Mouse (Mus musculus): ENCODE measurements around the gene Ubr4. TPM values are rescaled to one million over a fixed set of nuclear protein-coding genes. Genes with fewer than 3 reads are reported as not detected.
A peak's percentile ranks its signal among the peaks of the same experiment; 100 is the strongest.

Ubr4 gene
- total and polyA plus RNA-seq, 3 experiments = 90.0 to 123 (median 109) TPM

- no peak overlapping the region for H3K9ac ChIP-seq (ENCODE audit: low read depth, low read length)
- H3K36me3 ChIP-seq (ENCODE audit: control insufficient read depth, insufficient read depth, low read length) = no peaks in the 10 kb centered on the region
- no peak overlapping the region for H3K4me3 ChIP-seq
- DNase-seq = peak; percentile 78 to 80
- no peak overlapping the region for H3K27ac ChIP-seq
- WGBS = 28% methylated on average over 7 of the region's 7 CpGs
- TF ChIP-seq EP300 (IDR thresholded peaks at IDR 0.05; ENCODE audit: insufficient read depth, low read depth, low read length) (peak; percentile 92), CTCF (IDR thresholded peaks at IDR 0.05) (peak; percentile 94), POLR2A (IDR thresholded peaks at IDR 0.05; ENCODE audit: insufficient read depth, low read depth, low read length) (no peak)
- no peaks in the 10 kb centered on the region for H3K27me3 ChIP-seq (ENCODE audit: control insufficient read depth, insufficient read depth, low read length)
- H3K4me1 ChIP-seq (ENCODE audit: control insufficient read depth, insufficient read depth, low read length) = no peaks in the 10 kb centered on the region; the same call in 1 of the 2 replicates
- intact Hi-C loops (cut with DNase I) = loop anchor here (1.0 to 5.0 kb wide), 4 partner anchors 103 to 387 kb away; no protein-coding TSS in a partner anchor
- H3K79me2 ChIP-seq (replicated peaks; ENCODE audit: control insufficient read depth, insufficient read depth, low read length) = no peaks in the 10 kb centered on the region
Observed at GRCm38 (mm10) chr4:139470198-139470597, 117.8 kb downstream of the Ubr4 start.

- intact Hi-C loops (cut with DNase I) = no loop called here
- no peaks in the 10 kb centered on the region for H3K27me3 ChIP-seq (ENCODE audit: control insufficient read depth, insufficient read depth, low read length)
- TF ChIP-seq POLR2A (IDR thresholded peaks at IDR 0.05; ENCODE audit: insufficient read depth, low read depth, low read length) (no peak), EP300 (IDR thresholded peaks at IDR 0.05; ENCODE audit: insufficient read depth, low read depth, low read length) (no peak), CTCF (IDR thresholded peaks at IDR 0.05) (no peak)
Observed at GRCm38 (mm10) chr4:139476663-139477625, 124.5 kb downstream of the Ubr4 start.

GRCm38 (mm10) chr4:139477983-139478382 is 125.6 kb downstream of the Ubr4 start:
- H3K36me3 ChIP-seq (ENCODE audit: control insufficient read depth, insufficient read depth, low read length) = no peaks in the 10 kb centered on the region
- no peak overlapping the region for H3K9ac ChIP-seq (ENCODE audit: low read depth, low read length)
- 87% methylated on average over 2 of the region's 2 CpGs for WGBS
- DNase-seq = no peak
- H3K27me3 ChIP-seq (ENCODE audit: control insufficient read depth, insufficient read depth, low read length) = no peaks in the 10 kb centered on the region
- H3K4me1 ChIP-seq (ENCODE audit: control insufficient read depth, insufficient read depth, low read length) = peaks cover 3% of the 10 kb centered on the region; the same call in 1 of the 2 replicates
- TF ChIP-seq POLR2A (IDR thresholded peaks at IDR 0.05; ENCODE audit: insufficient read depth, low read depth, low read length) (no peak), EP300 (IDR thresholded peaks at IDR 0.05; ENCODE audit: insufficient read depth, low read depth, low read length) (no peak), CTCF (IDR thresholded peaks at IDR 0.05) (peak; percentile 47)
- no peak overlapping the region for H3K4me3 ChIP-seq
- H3K27ac ChIP-seq = no peak overlapping the region
- intact Hi-C loops (cut with DNase I) = no loop called here
- no peaks in the 10 kb centered on the region for H3K79me2 ChIP-seq (replicated peaks; ENCODE audit: control insufficient read depth, insufficient read depth, low read length)

More at GRCm38 (mm10) chr4:139476663-139477625, 124.5 kb downstream of the Ubr4 start:
- H3K4me3 ChIP-seq = no peak overlapping the region
- 86% methylated on average over 16 of the region's 16 CpGs for WGBS
- H3K79me2 ChIP-seq (replicated peaks; ENCODE audit: control insufficient read depth, insufficient read depth, low read length) = no peaks in the 10 kb centered on the region
- H3K9ac ChIP-seq (ENCODE audit: low read depth, low read length) = no peak overlapping the region
- no peaks in the 10 kb centered on the region for H3K36me3 ChIP-seq (ENCODE audit: control insufficient read depth, insufficient read depth, low read length)
- peaks cover 3% of the 10 kb centered on the region; the same call in 1 of the 2 replicates for H3K4me1 ChIP-seq (ENCODE audit: control insufficient read depth, insufficient read depth, low read length)
- DNase-seq = no peak
- no peak overlapping the region for H3K27ac ChIP-seq

GRCm38 (mm10) chr4:139479176-139479575 is 126.8 kb downstream of the Ubr4 start:
- no peaks in the 10 kb centered on the region for H3K36me3 ChIP-seq (ENCODE audit: control insufficient read depth, insufficient read depth, low read length)
- H3K79me2 ChIP-seq (replicated peaks; ENCODE audit: control insufficient read depth, insufficient read depth, low read length) = no peaks in the 10 kb centered on the region
- H3K4me3 ChIP-seq = no peak overlapping the region
- no peak overlapping the region for H3K27ac ChIP-seq
- H3K27me3 ChIP-seq (ENCODE audit: control insufficient read depth, insufficient read depth, low read length) = no peaks in the 10 kb centered on the region
- 86% methylated on average over 8 of the region's 8 CpGs for WGBS
- H3K4me1 ChIP-seq (ENCODE audit: control insufficient read depth, insufficient read depth, low read length) = peaks cover 3% of the 10 kb centered on the region; the same call in 1 of the 2 replicates
- intact Hi-C loops (cut with DNase I) = no loop called here
- no peak overlapping the region for H3K9ac ChIP-seq (ENCODE audit: low read depth, low read length)
- TF ChIP-seq CTCF (IDR thresholded peaks at IDR 0.05) (no peak), POLR2A (IDR thresholded peaks at IDR 0.05; ENCODE audit: insufficient read depth, low read depth, low read length) (no peak), EP300 (IDR thresholded peaks at IDR 0.05; ENCODE audit: insufficient read depth, low read depth, low read length) (no peak)
- no peak for DNase-seq

- Histone ChIP-seq H3K9ac (ENCODE audit: low read depth, low read length) (no peak overlapping the region), H3K27me3 (ENCODE audit: control insufficient read depth, insufficient read depth, low read length) (no peaks in the 10 kb centered on the region), H3K79me2 (replicated peaks; ENCODE audit: control insufficient read depth, insufficient read depth, low read length) (no peaks in the 10 kb centered on the region), H3K27ac (no peak overlapping the region; the same call in 1 of the 2 replicates), H3K4me3 (no peak overlapping the region), H3K36me3 (ENCODE audit: control insufficient read depth, insufficient read depth, low read length) (no peaks in the 10 kb centered on the region), H3K4me1 (ENCODE audit: control insufficient read depth, insufficient read depth, low read length) (peaks cover 3% of the 10 kb centered on the region; the same call in 1 of the 2 replicates)
- intact Hi-C loops (cut with DNase I) = no loop called here
- TF ChIP-seq EP300 (IDR thresholded peaks at IDR 0.05; ENCODE audit: insufficient read depth, low read depth, low read length) (no peak), CTCF (IDR thresholded peaks at IDR 0.05) (no peak), POLR2A (IDR thresholded peaks at IDR 0.05; ENCODE audit: insufficient read depth, low read depth, low read length) (no peak)
- DNase-seq = no peak
- WGBS = 16% methylated on average over 1 of the region's 1 CpGs
Observed at GRCm38 (mm10) chr4:139481400-139481799, 129.0 kb downstream of the Ubr4 start.
